Mouse (Mus musculus) brown adipose tissue, adult 24 weeks (tissue): ENCODE data around the gene Ttyh1. TPM values are rescaled to one million over a fixed set of nuclear protein-coding genes. Genes with fewer than 3 reads are reported as not detected.

Experiments used
- H3K27ac ChIP-seq: fragments of 200-500 bp; replicated peaks from 2 replicates; pipeline ENCODE4 v1.5.1; 2012; ENCODE audit warnings: low read depth, mild to moderate bottlenecking, low read length
- H3K4me1 ChIP-seq: fragments of 200-500 bp; 2 replicates; pipeline ENCODE4 v1.6.1; 2012; ENCODE audit warnings: low read length, mixed read lengths; ENCODE audit not compliant: control insufficient read depth, insufficient read depth, insufficient read length
- H3K4me3 ChIP-seq: fragments of 200-500 bp; 2 replicates; pipeline ENCODE4 v1.5.1; 2012; ENCODE audit warnings: low read depth, mild to moderate bottlenecking, low read length, moderate library complexity; ENCODE audit not compliant: insufficient read depth
- polyA plus RNA-seq: library from polyadenylated mRNA; stranded (reverse); fragments of >200 nt; gene quantifications from 2 replicates; pipeline ENCODE4 v1.2.4, GENCODE M21; 2012; ENCODE audit not compliant: missing spikeins, insufficient read depth, insufficient read length

Ttyh1 gene
- polyA plus RNA-seq, 1 experiment, result 2.3 TPM

DNA sequence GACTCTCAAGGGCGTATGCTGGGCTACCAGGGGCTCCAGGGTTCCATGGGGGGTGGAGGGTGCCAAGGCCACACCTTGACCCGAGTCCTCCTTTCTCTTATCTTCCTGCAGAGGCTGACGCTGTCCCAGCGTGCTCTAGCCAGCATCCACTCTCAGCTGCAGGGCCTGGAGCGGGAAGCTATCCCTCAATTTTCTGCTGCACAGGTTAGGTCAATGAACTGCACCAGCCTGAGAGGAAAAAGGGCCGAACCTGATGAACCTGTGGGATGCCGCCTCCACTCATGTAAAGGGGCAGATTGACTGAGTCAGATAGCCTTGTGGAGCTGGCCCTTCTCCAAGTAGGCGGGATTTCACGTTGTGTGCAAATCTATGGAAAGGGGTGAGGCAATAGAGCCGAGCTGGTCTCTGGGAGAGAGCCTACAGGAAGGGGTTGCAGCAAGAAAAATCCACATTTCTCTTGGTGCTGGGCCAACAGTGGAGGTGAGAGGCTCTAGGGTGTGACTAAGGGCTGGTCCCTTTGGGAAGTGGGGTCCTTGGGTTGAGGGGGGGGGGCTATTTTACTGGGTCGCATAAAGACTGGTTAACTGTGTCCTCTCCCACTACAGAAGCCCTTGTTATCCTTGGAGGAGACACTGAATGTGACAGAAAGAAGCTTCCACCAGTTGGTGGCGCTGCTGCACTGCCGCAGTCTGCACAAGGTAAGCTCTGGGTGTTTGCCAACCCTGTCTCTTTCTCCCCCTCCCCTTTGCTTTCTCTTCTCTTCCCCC is 11.7 kb downstream of the Ttyh1 start:
- Histone ChIP-seq H3K27ac (no peak overlapping the region), H3K4me1 (no peaks in the 10 kb centered on the region; the same call in 1 of the 2 replicates), H3K4me3 (no peak overlapping the region)

- no peak overlapping the region for H3K27ac ChIP-seq
- H3K4me3 ChIP-seq, result no peak overlapping the region
- H3K4me1 ChIP-seq, result no peaks in the 10 kb centered on the region
These were observed 12.8 kb downstream of the Ttyh1 start for GRCm38 (mm10) chr7:4131964-4132363.

DNA sequence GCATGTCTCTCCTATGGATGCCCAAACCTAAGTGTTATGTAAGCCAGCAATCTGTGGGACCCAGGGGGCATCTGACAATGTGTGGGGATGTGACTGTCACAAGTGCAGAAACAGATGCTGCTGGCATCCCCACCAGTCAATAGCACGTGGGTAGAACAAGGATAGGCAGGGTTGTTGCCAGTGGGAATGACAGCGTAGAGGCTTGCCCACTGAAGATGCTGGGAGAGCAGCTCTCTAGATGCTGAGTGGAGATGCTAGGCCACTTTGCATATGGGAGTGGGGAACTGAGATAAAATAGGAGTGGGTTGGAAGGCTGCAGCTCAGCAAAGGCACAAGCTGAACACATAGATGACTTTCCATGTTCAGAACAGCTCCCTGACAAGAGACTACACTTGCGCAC is 13.4 kb downstream of the Ttyh1 start:
- Histone ChIP-seq H3K4me3 (no peak overlapping the region), H3K27ac (no peak overlapping the region), H3K4me1 (no peaks in the 10 kb centered on the region)

- Histone ChIP-seq H3K4me1 (peaks cover 2% of the 10 kb centered on the region; the same call in 1 of the 2 replicates), H3K27ac (no peak overlapping the region), H3K4me3 (no peak overlapping the region)
These were observed 13.8 kb downstream of the Ttyh1 start for GRCm38 (mm10) chr7:4132998-4133397.

DNA sequence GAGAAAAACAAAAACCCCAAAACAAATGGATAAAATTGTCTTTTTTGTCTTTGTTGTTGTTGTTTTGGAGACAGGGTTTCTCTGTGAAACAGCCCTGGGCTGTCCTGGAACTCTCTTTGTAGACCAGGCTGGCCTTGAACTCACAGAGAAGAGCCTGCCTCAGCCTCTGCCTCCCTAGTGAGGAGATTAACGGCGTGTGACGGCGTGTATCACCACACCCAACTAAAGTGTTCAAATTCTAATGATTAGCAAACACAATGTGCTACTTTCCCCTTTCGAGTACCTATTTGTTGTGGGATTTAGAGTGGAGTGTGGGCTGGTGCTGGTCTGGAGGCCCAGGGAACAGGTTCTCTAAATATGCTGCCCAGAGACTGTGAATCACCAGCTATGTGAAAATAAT is 15.7 kb downstream of the Ttyh1 start:
- Histone ChIP-seq H3K27ac (no peak overlapping the region), H3K4me3 (no peak overlapping the region), H3K4me1 (peaks cover 2% of the 10 kb centered on the region; the same call in 1 of the 2 replicates)

- H3K27ac ChIP-seq, result peak overlapping the region; percentile 35; the same call in 1 of the 2 replicates
These were observed 17.2 kb downstream of the Ttyh1 start for GRCm38 (mm10) chr7:4136404-4136770.

GRCm38 (mm10) chr7:4136771-4137531 is 17.7 kb downstream of the Ttyh1 start, which contains the start of gene Leng8:
TSS of gene Leng8 (plus strand) at chr7:4137039.
- H3K27ac ChIP-seq, result peak within 1 kb of the TSS; percentile 99
- H3K4me3 ChIP-seq, result peak within 1 kb of the TSS; percentile 89

More at GRCm38 (mm10) chr7:4136404-4136770, 17.2 kb downstream of the Ttyh1 start:
- H3K4me1 ChIP-seq, result peaks cover 2% of the 10 kb centered on the region; the same call in 1 of the 2 replicates
- peak overlapping the region; percentile 60 for H3K4me3 ChIP-seq

DNA sequence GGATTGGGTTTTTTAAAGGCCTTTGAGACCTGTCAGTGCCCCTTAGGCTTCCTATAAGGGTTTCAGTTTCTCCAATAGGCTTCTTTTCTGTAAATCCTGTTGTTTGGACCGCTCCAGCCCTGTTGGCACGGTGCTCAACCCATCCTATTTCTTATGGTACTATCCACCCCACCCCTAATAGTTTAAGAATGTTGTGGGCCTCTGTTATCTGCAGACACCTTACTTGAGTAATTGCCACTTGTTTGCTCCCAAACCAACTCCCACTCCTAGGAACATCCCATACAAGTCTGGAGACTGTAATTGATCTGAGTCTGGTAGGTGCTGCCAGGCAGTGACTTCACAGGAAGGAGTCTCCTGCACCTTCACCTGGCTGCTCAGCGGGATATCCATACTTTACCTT is 18.5 kb downstream of the Ttyh1 start:
- Histone ChIP-seq H3K4me3 (peak overlapping the region; percentile 89), H3K4me1 (peaks cover 2% of the 10 kb centered on the region; the same call in 1 of the 2 replicates), H3K27ac (no peak overlapping the region)

More at GRCm38 (mm10) chr7:4136771-4137531, 17.7 kb downstream of the Ttyh1 start, which contains the start of gene Leng8:
- H3K4me1 ChIP-seq, result peaks cover 2% of the 10 kb centered on the region; the same call in 1 of the 2 replicates

DNA sequence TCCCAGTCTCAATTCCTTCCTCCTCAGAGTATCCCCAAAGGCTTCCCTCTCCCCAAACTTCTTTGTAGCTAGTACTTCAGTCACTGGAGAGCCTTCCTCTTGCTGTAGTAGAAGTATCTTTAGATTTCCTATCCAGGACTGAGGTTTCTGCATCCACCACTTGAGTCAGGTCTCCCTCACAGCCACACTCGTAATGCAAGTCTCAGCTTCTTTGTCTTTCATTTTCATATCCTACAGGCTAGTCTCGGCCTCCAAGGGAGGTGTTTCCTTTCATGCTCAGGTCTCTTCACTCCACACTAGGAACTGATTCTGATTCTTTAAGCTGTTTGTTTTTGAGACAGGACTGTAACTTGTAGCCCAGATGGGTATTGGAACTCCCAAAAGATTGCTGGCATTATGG is 19.0 kb downstream of the Ttyh1 start:
- peak overlapping the region; percentile 89; the same call in 1 of the 2 replicates for H3K4me3 ChIP-seq
- H3K27ac ChIP-seq, result no peak overlapping the region
- H3K4me1 ChIP-seq, result peaks cover 2% of the 10 kb centered on the region; the same call in 1 of the 2 replicates

GRCm38 (mm10) chr7:4138671-4139070 is 19.5 kb downstream of the Ttyh1 start:
- Histone ChIP-seq H3K4me3 (no peak overlapping the region), H3K27ac (no peak overlapping the region), H3K4me1 (peaks cover 2% of the 10 kb centered on the region; the same call in 1 of the 2 replicates)

DNA sequence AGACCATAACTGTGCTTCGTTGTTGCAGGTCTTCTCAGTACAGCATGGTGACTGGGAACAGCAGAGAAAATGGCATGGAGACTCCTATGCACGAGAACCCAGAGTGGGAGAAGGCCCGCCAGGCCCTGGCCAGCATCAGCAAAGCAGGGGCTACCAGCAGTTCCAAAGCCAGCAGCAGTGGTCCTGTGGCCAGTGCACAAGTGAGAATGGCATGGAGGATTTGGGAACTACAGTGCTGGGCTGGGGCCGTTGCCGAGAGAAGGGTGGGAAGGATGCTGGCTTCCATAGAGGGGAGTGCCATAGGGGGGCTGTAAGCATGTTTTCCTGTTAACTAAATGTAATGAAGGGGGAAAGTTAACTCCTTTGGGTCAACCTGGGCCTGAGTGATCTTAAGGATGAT is 20.2 kb downstream of the Ttyh1 start:
- Histone ChIP-seq H3K4me3 (no peak overlapping the region), H3K4me1 (peaks cover 2% of the 10 kb centered on the region; the same call in 1 of the 2 replicates), H3K27ac (no peak overlapping the region)

- H3K27ac ChIP-seq, result no peak overlapping the region
- H3K4me3 ChIP-seq, result no peak overlapping the region
- peaks cover 2% of the 10 kb centered on the region; the same call in 1 of the 2 replicates for H3K4me1 ChIP-seq
These were observed 22.6 kb downstream of the Ttyh1 start for GRCm38 (mm10) chr7:4141648-4142325.

DNA sequence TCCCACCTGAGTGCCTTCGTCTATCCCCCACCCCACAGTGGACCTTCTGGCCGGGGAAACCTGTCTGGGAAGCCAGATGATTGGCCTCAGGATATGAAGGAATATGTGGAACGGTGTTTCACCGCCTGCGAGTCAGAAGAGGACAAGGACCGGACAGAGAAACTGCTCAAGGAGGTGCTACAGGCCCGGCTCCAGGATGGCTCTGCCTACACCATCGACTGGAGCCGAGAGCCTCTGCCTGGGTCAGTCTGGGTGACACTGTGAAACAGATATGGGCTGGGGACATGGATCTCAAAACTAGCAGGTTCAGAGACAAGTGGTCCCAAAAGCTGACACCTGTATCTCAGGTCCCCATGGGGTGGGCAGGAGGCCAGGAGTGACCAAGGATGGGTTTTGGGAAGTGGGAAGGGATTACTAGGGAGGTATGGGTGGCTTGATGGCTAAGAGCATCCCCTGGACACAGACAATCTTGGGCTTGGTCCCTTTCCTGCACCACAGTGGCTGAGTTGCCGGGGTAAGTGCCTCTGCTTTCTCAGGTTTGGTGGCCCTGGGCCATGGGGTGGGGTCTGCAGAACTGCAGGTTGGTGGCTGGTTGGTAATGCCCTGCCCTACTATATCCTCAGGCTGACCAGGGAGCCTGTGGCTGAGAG is 23.7 kb downstream of the Ttyh1 start:
- Histone ChIP-seq H3K27ac (no peak overlapping the region), H3K4me3 (no peak overlapping the region), H3K4me1 (peaks cover under 1% of the 10 kb centered on the region; the same call in 1 of the 2 replicates)

GRCm38 (mm10) chr7:4143506-4143905 is 24.3 kb downstream of the Ttyh1 start:
- H3K27ac ChIP-seq, result no peak overlapping the region
- peaks cover 4% of the 10 kb centered on the region; the same call in 1 of the 2 replicates for H3K4me1 ChIP-seq
- H3K4me3 ChIP-seq, result no peak overlapping the region
